In genomic region chr11:113787432-113788182, GRCm38 (mm10) we compare ENCODE assay signal across 9 mouse cellular contexts. TPM values are rescaled to one million over a fixed set of nuclear protein-coding genes. Genes with fewer than 3 reads are reported as not detected.
A peak's percentile ranks its signal among the peaks of the same experiment; 100 is the strongest.
DNase-seq lines count a peak whose midpoint lies in the region; ATAC-seq and TF ChIP-seq lines count a peak whose summit lies in the region.
"Had no signal": no experiment of that assay in that cellular context is flagged by ENCODE, and none has a peak within 500 bp of the region (broad histone marks: within the 10 kb centered on the region; RNA-seq: fewer than 3 reads in every experiment).

No protein-coding gene starts in this region.

- no peak overlapping the region for H3K27ac ChIP-seq in liver, embryonic 11.5 days (ENCODE audit: low read depth, low read length)
- no peak overlapping the region for H3K27ac ChIP-seq in cerebellum, adult 2 months (ENCODE audit: insufficient read depth, low read length)

- H3K9ac ChIP-seq in liver, embryonic 11.5 days (ENCODE audit: low read depth, low read length): no peak overlapping the region
- H3K9ac ChIP-seq: hindbrain, embryonic 15.5 days had no signal

- TF ChIP-seq CTCF in cerebellum, adult 2 months (IDR thresholded peaks at IDR 0.05; ENCODE audit: borderline replicate concordance, insufficient read depth, low read depth, low read length): no peak

- no peaks in the 10 kb centered on the region for H3K36me3 ChIP-seq in liver, embryonic 11.5 days (ENCODE audit: control insufficient read depth, insufficient read depth, low read length)

- peak overlapping the region; percentile 28 for H3K4me2 ChIP-seq in liver, embryonic 11.5 days

- no peak for ATAC-seq in liver, embryonic 11.5 days (replicated peaks; ENCODE audit: low FRiP score)
- peak; percentile 48 for ATAC-seq in activated CD4-positive, CD25-positive, alpha-beta regulatory T cell, adult 4 months
- peak; percentile 52 for ATAC-seq in granulocyte monocyte progenitor cell, adult 5-6 weeks (replicated peaks; ENCODE audit: poor library complexity, severe bottlenecking)

- H3K4me3 ChIP-seq in liver, embryonic 11.5 days (ENCODE audit: low read depth, low read length): no peak overlapping the region
- no peak overlapping the region for H3K4me3 ChIP-seq in cerebellum, adult 2 months (replicated peaks; ENCODE audit: insufficient read depth, low read depth, low read length)
- H3K4me3 ChIP-seq: hindbrain, embryonic 15.5 days had no signal

- H3K4me1 ChIP-seq in liver, embryonic 11.5 days (replicated peaks; ENCODE audit: control insufficient read depth, insufficient read depth, low read length): peaks cover 39% of the 10 kb centered on the region
- no peaks in the 10 kb centered on the region; the same call in 1 of the 2 replicates for H3K4me1 ChIP-seq in cerebellum, adult 2 months (ENCODE audit: control insufficient read depth, insufficient read depth, low read length)

- H3K9me3 ChIP-seq in liver, embryonic 11.5 days (ENCODE audit: control insufficient read depth, low read length): no peaks in the 10 kb centered on the region
- H3K9me3 ChIP-seq: hindbrain, embryonic 15.5 days had no signal

- no peak for DNase-seq in liver, embryonic 11.5 days (ENCODE audit: low spot score)
- no peak for DNase-seq in liver
- peak; percentile 75 for DNase-seq in naive thymus-derived CD4-positive, alpha-beta T cell, adult 2 months (ENCODE audit: low read depth)
- no peak for DNase-seq in cerebellum, adult 2 months
- DNase-seq in layer of hippocampus, postnatal 14 days (ENCODE audit: low spot score in 2 of 2): no peak
- DNase-seq: left cerebral cortex, postnatal 4 days had no signal

- H3K27me3 ChIP-seq in liver, embryonic 11.5 days (replicated peaks; ENCODE audit: control insufficient read depth, insufficient read depth, low read length): no peaks in the 10 kb centered on the region
- H3K27me3 ChIP-seq in cerebellum, adult 2 months (ENCODE audit: control insufficient read depth, insufficient read depth, low read length): no peaks in the 10 kb centered on the region
- H3K27me3 ChIP-seq: hindbrain, embryonic 15.5 days had no signal

- TF ChIP-seq POLR2A in cerebellum, adult 2 months (IDR thresholded peaks at IDR 0.05; ENCODE audit: borderline replicate concordance, insufficient read depth, low read length): no peak

- WGBS in liver, embryonic 11.5 days: 55% methylated on average over 13 of the region's 13 CpGs
- 92% methylated on average over 13 of the region's 13 CpGs for WGBS in cerebellum, adult 2 months

RNA-seq across cellular contexts. Expression of gene Cdc42ep4, which starts 35.9 kb away (rescaled TPM):
- polyA plus RNA-seq in liver, embryonic 11.5 days (2014; fragmentation: Nextera tagmentation; extraction: Ambion mirVana): 26.0 and 29.5 TPM in 2 replicates
- 1 to 10 TPM; 2.4 to 2.5 TPM for polyA plus RNA-seq in activated CD4-positive, CD25-positive, alpha-beta regulatory T cell, adult 4 months (2017; shearing (Covaris generic))
- total RNA-seq in granulocyte monocyte progenitor cell, adult 5-6 weeks (2014; fragmentation: Nextera tagmentation): 13.9 and 15.5 TPM in 2 replicates
- 14.8 and 21.5 TPM in 2 replicates for total RNA-seq in granulocyte monocyte progenitor cell, adult 5-6 weeks (2017)
- 73.8 and 77.5 TPM in 2 replicates for polyA plus RNA-seq in cerebellum, adult 2 months (2012; rRNA removed)
- total RNA-seq in layer of hippocampus, postnatal 14 days (2021): 10 to 100 TPM; 42.1 to 46.9 TPM
